Mouse (Mus musculus) midbrain, embryonic 12.5 days (tissue): ENCODE measurements around the gene Coq5. TPM values are rescaled to one million over a fixed set of nuclear protein-coding genes. Genes with fewer than 3 reads are reported as not detected.

ENCODE experiments used
- polyA plus RNA-seq: library from polyadenylated mRNA; unstranded; fragments of >200 nt; fragmentation: Nextera tagmentation; extraction: Ambion mirVana; gene quantifications from 2 replicates; pipeline ENCODE4 v1.2.1, GENCODE M21; 2016

Coq5 gene
- polyA plus RNA-seq, 1 experiment from 2014 or later, result 48.5 TPM

Other genes with a start within 250 kb of the Coq5 start
- 25.3 and 31.3 TPM in 2 replicates for gene Gm10401, start 181.4 kb upstream of the Coq5 start, polyA plus RNA-seq
- gene Acads, start 160.3 kb upstream of the Coq5 start, polyA plus RNA-seq, result 38.1 and 38.5 TPM in 2 replicates
- gene Unc119b, start 144.7 kb upstream of the Coq5 start, polyA plus RNA-seq, result 62.3 and 65.9 TPM in 2 replicates
- 50.0 and 57.1 TPM in 2 replicates for gene Mlec, start 121.5 kb upstream of the Coq5 start, polyA plus RNA-seq
- 2.3 and 3.6 TPM in 2 replicates for gene Cabp1, start 85.3 kb upstream of the Coq5 start, polyA plus RNA-seq
- 76.7 and 79.0 TPM in 2 replicates for gene Pop5, start 43.8 kb upstream of the Coq5 start, polyA plus RNA-seq
- gene Rnf10, start 6.8 kb upstream of the Coq5 start, polyA plus RNA-seq, result 196 and 208 TPM in 2 replicates
- gene Dynll1, start 21.3 kb downstream of the Coq5 start, polyA plus RNA-seq, result 1,312 and 1,433 TPM in 2 replicates
- 346 and 358 TPM in 2 replicates for gene Srsf9, start 47.5 kb downstream of the Coq5 start, polyA plus RNA-seq
- gene Gatc, start 61.5 kb downstream of the Coq5 start, polyA plus RNA-seq, result 39.7 and 43.6 TPM in 2 replicates
- 50.8 and 57.3 TPM in 2 replicates for gene Triap1, start 61.6 kb downstream of the Coq5 start, polyA plus RNA-seq
- gene Cox6a1, start 69.3 kb downstream of the Coq5 start, polyA plus RNA-seq, result 768 and 803 TPM in 2 replicates
- 211 and 227 TPM in 2 replicates for gene Msi1, start 149.9 kb downstream of the Coq5 start, polyA plus RNA-seq
- gene Pla2g1b, start 186.6 kb downstream of the Coq5 start, polyA plus RNA-seq, result not detected in 2 replicates
- 24.2 and 26.2 TPM in 2 replicates for gene Sirt4, start 205.1 kb downstream of the Coq5 start, polyA plus RNA-seq
- gene Pxn, start 227.0 kb downstream of the Coq5 start, polyA plus RNA-seq, result 24.0 and 27.2 TPM in 2 replicates